Mouse (Mus musculus) heart, postnatal 0 days (tissue): ENCODE data around the gene Nucks1. TPM values are rescaled to one million over a fixed set of nuclear protein-coding genes. Genes with fewer than 3 reads are reported as not detected.
A peak's percentile ranks its signal among the peaks of the same experiment; 100 is the strongest.

Source experiments
- ATAC-seq: fragments of 200-750 bp; cut with Nextera tagmentation; 2 replicates; pipeline ENCODE4 v1.8.0; 2017; ENCODE audit warnings: low read depth, moderate number of reproducible peaks, moderate library complexity; ENCODE audit not compliant: insufficient read depth
- DNase-seq: peaks from one replicate; pipeline ENCODE4 v3.0.0-alpha.2; 2016; ENCODE audit warnings: low spot score
- H3K27ac ChIP-seq: fragments of 300-500 bp; sonication (generic); 2 replicates; pipeline ENCODE4 v1.5.1; 2014; ENCODE audit warnings: low read depth, mild to moderate bottlenecking
- H3K27me3 ChIP-seq: fragments of 300-500 bp; sonication (generic); 2 replicates; pipeline ENCODE4 v1.6.1; 2014; ENCODE audit warnings: low read length, mixed read lengths; ENCODE audit not compliant: control insufficient read depth, insufficient read depth
- H3K36me3 ChIP-seq: fragments of 300-500 bp; sonication (generic); replicated peaks from 2 replicates; pipeline ENCODE4 v1.6.1; 2014; ENCODE audit warnings: low read length, mixed read lengths; ENCODE audit not compliant: control insufficient read depth, insufficient read depth
- H3K4me1 ChIP-seq: fragments of 300-500 bp; sonication (generic); 2 replicates; pipeline ENCODE4 v1.6.1; 2014; ENCODE audit warnings: antibody characterized with exemption; ENCODE audit not compliant: control insufficient read depth, insufficient read depth
- H3K4me2 ChIP-seq: fragments of 300-500 bp; sonication (generic); 2 replicates; pipeline ENCODE4 v1.6.1; 2014; ENCODE audit warnings: low read depth, mild to moderate bottlenecking, low read length, moderate library complexity
- H3K4me3 ChIP-seq: fragments of 300-500 bp; sonication (generic); 2 replicates; pipeline ENCODE4 v1.5.1; 2014; ENCODE audit warnings: low read depth, low read length
- H3K9ac ChIP-seq: fragments of 300-500 bp; sonication (generic); replicated peaks from 2 replicates; pipeline ENCODE4 v1.6.1; 2014; ENCODE audit warnings: low read depth, low read length, mixed read lengths
- H3K9me3 ChIP-seq: fragments of 300-500 bp; sonication (generic); replicated peaks from 2 replicates; pipeline ENCODE4 v1.6.1; 2016; ENCODE audit warnings: low read length; ENCODE audit not compliant: control insufficient read depth
- CTCF ChIP-seq: IDR thresholded peaks from 2 replicates; pipeline ENCODE4 v1.5.1; 2016; ENCODE audit warnings: antibody characterized with exemption, control low read depth, low read depth
- EP300 ChIP-seq: IDR thresholded peaks from 2 replicates; pipeline ENCODE4 v1.6.1; 2016; ENCODE audit warnings: antibody characterized with exemption, low read depth
- WGBS: fragments of 180-500 bp; shearing (Covaris S2); extraction: QIAGEN DNeasy Blood & Tissue Kit; methylation state at CpG from one replicate; pipeline ENCODE4 v1.1.7; 2014; 5-methylcytosine and 5-hydroxymethylcytosine counted together
- polyA plus RNA-seq: library from polyadenylated mRNA; unstranded; fragments of >200 nt; fragmentation: Nextera tagmentation; extraction: Ambion mirVana; gene quantifications from 2 replicates; pipeline ENCODE4 v1.2.1, GENCODE M21; 2015
- total RNA-seq: library from RNA; depleted of rRNA; stranded (reverse); fragments of >200 nt; gene quantifications from 2 replicates; pipeline ENCODE4 v1.2.3, GENCODE M21; 2014; ENCODE audit warnings: low replicate concordance

Gene Nucks1
- total and polyA plus RNA-seq, 2 experiments from 2014 or later = 27.0 to 58.2 TPM

DNA sequence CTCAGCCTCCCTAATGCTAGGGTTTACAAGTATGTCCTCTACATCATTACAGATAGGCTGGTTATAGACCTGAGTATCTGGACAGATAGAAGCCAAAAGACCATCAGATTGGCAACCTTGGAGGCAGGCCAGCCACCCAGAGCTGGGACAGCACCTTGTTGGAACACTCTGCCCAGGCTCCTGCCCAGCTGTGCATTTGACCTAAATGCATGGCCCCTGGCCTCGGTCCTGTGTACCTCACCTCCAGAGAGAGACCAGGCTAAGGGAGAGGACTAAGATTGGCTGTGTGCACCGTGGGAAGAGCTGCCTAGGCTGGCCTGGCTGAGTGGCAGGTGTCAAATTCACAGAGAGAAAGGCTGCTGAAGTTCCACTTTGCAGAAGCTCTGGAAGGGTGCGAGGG, 58.2 kb downstream of the Nucks1 start:
- no peaks in the 10 kb centered on the region for H3K4me1 ChIP-seq
- H3K9ac ChIP-seq = no peak overlapping the region
- no peaks in the 10 kb centered on the region for H3K36me3 ChIP-seq
- peaks cover 29% of the 10 kb centered on the region for H3K27me3 ChIP-seq
- DNase-seq (no peak), ATAC-seq (no peak)
- TF ChIP-seq EP300 = no peak
- no peak for TF ChIP-seq CTCF
- H3K9me3 ChIP-seq = no peaks in the 10 kb centered on the region
- WGBS = 37% methylated on average over 3 of the region's 3 CpGs
- H3K4me2 ChIP-seq = no peak overlapping the region
- H3K4me3 ChIP-seq = no peak overlapping the region
- no peak overlapping the region for H3K27ac ChIP-seq

DNA sequence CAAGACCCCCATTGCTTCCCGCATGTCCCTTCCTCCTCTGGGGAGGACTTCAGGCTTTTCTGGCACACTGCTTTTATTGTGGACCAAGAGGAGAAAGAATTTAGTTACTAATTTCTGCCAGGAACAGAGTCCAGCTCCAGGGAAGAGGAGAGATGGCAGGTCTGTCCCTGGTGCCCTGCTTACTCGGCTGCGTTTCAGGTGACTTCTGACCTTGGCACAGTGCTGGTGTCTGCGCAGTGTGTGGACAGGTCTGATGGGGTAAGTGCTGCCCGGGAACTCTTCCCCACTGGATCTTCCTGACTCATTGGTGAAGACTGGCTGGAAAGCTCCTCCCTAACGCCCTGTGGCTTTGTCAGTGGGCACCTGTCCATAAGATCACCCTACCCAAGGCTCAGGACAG, 58.6 kb downstream of the Nucks1 start:
- Histone ChIP-seq H3K36me3 (no peaks in the 10 kb centered on the region), H3K4me3 (no peak overlapping the region), H3K4me1 (no peaks in the 10 kb centered on the region), H3K4me2 (no peak overlapping the region), H3K27me3 (peaks cover 29% of the 10 kb centered on the region), H3K9me3 (no peaks in the 10 kb centered on the region), H3K27ac (no peak overlapping the region), H3K9ac (no peak overlapping the region)
- DNase-seq (no peak), ATAC-seq (no peak)
- WGBS = 60% methylated on average over 6 of the region's 6 CpGs
- no peak for TF ChIP-seq EP300
- no peak for TF ChIP-seq CTCF

DNA sequence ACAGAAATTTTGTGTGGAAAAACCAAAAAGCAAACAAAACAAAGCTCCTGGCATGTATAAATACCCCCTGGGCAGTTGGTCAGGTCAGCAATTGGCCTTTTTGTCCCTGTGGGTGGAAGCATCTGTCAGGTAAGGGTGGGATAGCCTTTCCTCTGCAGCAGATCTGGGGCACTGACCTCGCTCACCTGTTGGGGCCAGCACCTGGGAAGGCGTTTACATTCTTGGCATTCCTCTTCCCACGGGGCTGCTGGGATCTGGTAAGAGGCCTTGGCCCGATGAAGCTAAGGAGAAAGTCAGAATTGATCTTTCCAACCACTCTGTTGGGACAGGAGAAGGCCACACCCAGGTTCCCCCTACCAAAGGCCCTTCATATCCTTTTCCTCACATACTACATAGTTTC, 59.5 kb downstream of the Nucks1 start:
- H3K4me1 ChIP-seq = no peaks in the 10 kb centered on the region
- H3K9me3 ChIP-seq = no peaks in the 10 kb centered on the region
- no peak overlapping the region for H3K27ac ChIP-seq
- ATAC-seq = no peak
- H3K36me3 ChIP-seq = no peaks in the 10 kb centered on the region
- WGBS = 65% methylated on average over 4 of the region's 4 CpGs
- H3K27me3 ChIP-seq = peaks cover 26% of the 10 kb centered on the region
- no peak for DNase-seq
- H3K4me2 ChIP-seq = no peak overlapping the region
- no peak overlapping the region for H3K9ac ChIP-seq
- H3K4me3 ChIP-seq = no peak overlapping the region
- TF ChIP-seq EP300 (no peak), CTCF (no peak)

DNA sequence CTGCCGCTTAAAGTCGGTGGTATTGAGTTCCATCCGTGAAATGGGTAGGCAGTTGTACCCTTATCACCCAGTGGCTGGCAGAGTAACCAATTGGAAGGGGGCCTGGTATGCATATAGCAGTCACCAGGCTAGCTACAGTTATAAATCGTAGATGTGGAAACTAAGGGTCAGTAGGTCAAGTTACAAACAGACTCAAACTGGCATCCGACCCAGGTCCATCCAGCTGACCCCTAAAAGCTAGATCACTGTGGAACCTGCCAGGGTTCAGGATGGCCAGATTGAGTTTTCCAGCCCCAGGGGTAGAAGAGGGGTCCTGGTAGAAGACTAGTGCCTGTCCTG, 60.0 kb downstream of the Nucks1 start:
- H3K27me3 ChIP-seq = peaks cover 24% of the 10 kb centered on the region
- DNase-seq (no peak), ATAC-seq (no peak)
- H3K36me3 ChIP-seq = no peaks in the 10 kb centered on the region
- no peak overlapping the region for H3K27ac ChIP-seq
- H3K4me3 ChIP-seq = no peak overlapping the region
- H3K9me3 ChIP-seq = no peaks in the 10 kb centered on the region
- no peak overlapping the region for H3K9ac ChIP-seq
- H3K4me1 ChIP-seq = no peaks in the 10 kb centered on the region
- TF ChIP-seq CTCF = no peak
- TF ChIP-seq EP300 = no peak
- H3K4me2 ChIP-seq = no peak overlapping the region
- WGBS = 69% methylated on average over 5 of the region's 5 CpGs

DNA sequence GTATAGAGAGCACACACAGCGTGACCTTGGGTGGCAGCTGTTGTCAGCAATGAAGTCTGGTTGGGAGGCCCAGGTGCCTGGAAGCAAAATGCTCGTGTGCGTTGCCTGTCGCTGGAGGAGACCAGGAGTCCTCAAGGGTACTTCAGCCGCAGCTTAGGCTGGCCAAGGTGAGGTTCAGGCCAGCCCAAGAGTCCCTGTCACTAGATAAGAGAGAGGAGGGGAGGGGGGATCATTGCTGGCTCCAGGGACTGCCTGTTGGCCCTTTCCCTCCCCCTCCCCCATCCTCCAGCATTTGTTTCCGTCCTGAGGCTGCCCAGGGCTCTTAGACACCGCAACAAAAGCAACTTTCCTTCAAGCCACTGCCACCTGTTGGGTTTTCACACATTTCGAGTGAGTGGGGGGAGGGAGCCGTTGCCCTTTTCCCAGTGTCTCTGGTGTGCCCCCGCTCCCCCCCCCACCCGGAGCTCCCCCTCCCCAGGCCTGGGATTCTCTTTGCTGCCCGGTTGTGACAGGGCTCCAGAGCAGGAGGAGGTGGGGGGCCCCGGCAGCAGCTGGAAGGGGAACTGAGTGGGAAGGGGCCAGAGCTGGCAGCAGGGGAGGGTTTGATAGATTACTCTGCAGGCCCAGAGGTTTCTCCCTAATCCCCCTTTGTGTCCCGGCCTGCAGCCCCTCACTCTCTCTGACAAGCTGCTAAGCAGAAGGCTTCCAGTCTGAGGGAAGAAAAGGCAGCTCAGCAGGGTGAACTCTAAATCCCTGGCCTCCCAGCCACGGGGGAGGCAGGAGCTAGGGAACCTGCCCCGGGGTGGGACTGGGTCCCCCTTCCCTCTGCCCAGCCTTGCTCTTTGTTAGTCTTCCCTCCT, 60.6 kb downstream of the Nucks1 start:
- H3K4me2 ChIP-seq = peak overlapping the region; percentile 4; the same call in 1 of the 2 replicates
- no peak overlapping the region for H3K4me3 ChIP-seq
- WGBS = 27% methylated on average over 16 of the region's 16 CpGs
- H3K9me3 ChIP-seq = no peaks in the 10 kb centered on the region
- H3K27ac ChIP-seq = no peak overlapping the region
- ATAC-seq = no peak
- no peaks in the 10 kb centered on the region for H3K36me3 ChIP-seq
- TF ChIP-seq CTCF (no peak), EP300 (no peak)
- H3K9ac ChIP-seq = no peak overlapping the region
- H3K4me1 ChIP-seq = no peaks in the 10 kb centered on the region
- peaks cover 22% of the 10 kb centered on the region for H3K27me3 ChIP-seq
- no peak for DNase-seq
